Mouse (Mus musculus) C2C12 (cell line): ENCODE measurements around the gene Mettl23. TPM values are rescaled to one million over a fixed set of nuclear protein-coding genes. Genes with fewer than 3 reads are reported as not detected.

Experiments
- H3K27me3 ChIP-seq: one replicate; pipeline ENCODE4 v1.6.1; 2011; ENCODE audit not compliant: control insufficient read depth, insufficient read depth, insufficient read length
- H3K36me3 ChIP-seq: one replicate; pipeline ENCODE4 v1.6.1; 2011; ENCODE audit not compliant: control insufficient read depth, insufficient read depth
- H3K4me3 ChIP-seq: one replicate; pipeline ENCODE4 v1.5.1; 2011; ENCODE audit warnings: mild to moderate bottlenecking, control low read depth; ENCODE audit not compliant: poor library complexity, insufficient read depth, severe bottlenecking
- H3K79me2 ChIP-seq: one replicate; pipeline ENCODE4 v1.6.1; 2011; ENCODE audit not compliant: control insufficient read depth, insufficient read depth
- H3K79me3 ChIP-seq: one replicate; pipeline ENCODE4 v1.6.1; 2011; ENCODE audit warnings: low read depth, control low read depth
- H3ac ChIP-seq: one replicate; pipeline ENCODE3; 2011; ENCODE audit warnings: low read depth; ENCODE audit not compliant: control insufficient read depth, insufficient read length
- CEBPB ChIP-seq: IDR thresholded peaks from one replicate; pipeline ENCODE4 v1.6.1; 2011; ENCODE audit warnings: low read depth, mild to moderate bottlenecking, control low read depth, moderate library complexity
- CTCF ChIP-seq: IDR thresholded peaks from one replicate; pipeline ENCODE4 v1.5.1; 2011; ENCODE audit not compliant: control insufficient read depth, insufficient read depth, insufficient read length
- FOSL1 ChIP-seq: IDR thresholded peaks from one replicate; pipeline ENCODE4 v1.8.0; 2011; ENCODE audit warnings: mild to moderate bottlenecking, low read length; ENCODE audit not compliant: poor library complexity, insufficient read depth, severe bottlenecking
- MAX ChIP-seq: IDR thresholded peaks from one replicate; pipeline ENCODE4 v1.6.1; 2011; ENCODE audit warnings: mild to moderate bottlenecking, control low read depth
- MYOD1 ChIP-seq: IDR thresholded peaks from one replicate; pipeline ENCODE4 v1.6.1; 2011; ENCODE audit warnings: low read depth; ENCODE audit not compliant: control insufficient read depth, insufficient read length
- MYOG ChIP-seq: IDR thresholded peaks from one replicate; pipeline ENCODE4 v1.6.1; 2011; ENCODE audit not compliant: control insufficient read depth, insufficient read length; ENCODE audit errors: extremely low read depth
- USF1 ChIP-seq: IDR thresholded peaks from one replicate; pipeline ENCODE4 v1.6.1; 2011; ENCODE audit warnings: low read depth, mild to moderate bottlenecking, control low read depth, moderate library complexity
- polyA plus RNA-seq: library from polyadenylated mRNA; unstranded; fragments of >200 nt; fragmentation: generic; extraction: Trizol; gene quantifications from one replicate; pipeline ENCODE4 v1.2.1, GENCODE M21; 2012; ENCODE audit warnings: missing spikeins

Mettl23 gene
- polyA plus RNA-seq, 1 experiment, result 15.1 TPM

DNA sequence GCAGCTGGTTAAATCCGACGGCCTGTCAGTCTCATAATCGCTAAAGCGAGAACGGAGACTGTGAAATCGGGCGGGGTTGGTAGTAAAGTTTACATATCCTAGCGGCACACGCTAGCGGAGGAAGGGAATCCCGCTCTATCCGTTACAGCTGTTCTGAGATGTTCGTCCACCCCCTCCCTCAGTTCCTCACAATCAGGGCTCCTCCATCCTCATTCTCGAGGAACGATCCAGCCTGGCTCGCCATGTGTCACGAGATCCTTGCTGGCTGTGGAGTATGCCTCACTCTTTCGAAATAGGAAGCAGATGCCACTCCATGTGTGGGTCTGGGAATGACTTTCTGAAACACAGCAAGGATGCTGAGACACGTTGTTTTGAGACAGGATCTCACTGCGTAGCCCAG, 30.9 kb downstream of the Mettl23 start:
- TF ChIP-seq MAX (no peak), MYOG (no peak), MYOD1 (no peak), USF1 (no peak), CTCF (no peak), FOSL1 (no peak), CEBPB (no peak)
- H3K36me3 ChIP-seq, result peaks cover 17% of the 10 kb centered on the region
- no peak overlapping the region for H3K4me3 ChIP-seq
- H3K79me3 ChIP-seq, result no peaks in the 10 kb centered on the region
- H3K79me2 ChIP-seq, result no peaks in the 10 kb centered on the region
- no peak overlapping the region for H3ac ChIP-seq
- no peaks in the 10 kb centered on the region for H3K27me3 ChIP-seq

GRCm38 (mm10) chr11:116878454-116878853, 35.4 kb downstream of the Mettl23 start:
- peaks cover 13% of the 10 kb centered on the region for H3K36me3 ChIP-seq
- H3K79me3 ChIP-seq, result no peaks in the 10 kb centered on the region
- no peaks in the 10 kb centered on the region for H3K79me2 ChIP-seq
- H3K27me3 ChIP-seq, result no peaks in the 10 kb centered on the region
- TF ChIP-seq CTCF, result no peak
- no peak for TF ChIP-seq USF1
- no peak for TF ChIP-seq FOSL1
- TF ChIP-seq MYOG, result no peak
- TF ChIP-seq CEBPB, result no peak
- no peak for TF ChIP-seq MYOD1
- no peak for TF ChIP-seq MAX
- H3ac ChIP-seq, result no peak overlapping the region
- H3K4me3 ChIP-seq, result no peak overlapping the region

DNA sequence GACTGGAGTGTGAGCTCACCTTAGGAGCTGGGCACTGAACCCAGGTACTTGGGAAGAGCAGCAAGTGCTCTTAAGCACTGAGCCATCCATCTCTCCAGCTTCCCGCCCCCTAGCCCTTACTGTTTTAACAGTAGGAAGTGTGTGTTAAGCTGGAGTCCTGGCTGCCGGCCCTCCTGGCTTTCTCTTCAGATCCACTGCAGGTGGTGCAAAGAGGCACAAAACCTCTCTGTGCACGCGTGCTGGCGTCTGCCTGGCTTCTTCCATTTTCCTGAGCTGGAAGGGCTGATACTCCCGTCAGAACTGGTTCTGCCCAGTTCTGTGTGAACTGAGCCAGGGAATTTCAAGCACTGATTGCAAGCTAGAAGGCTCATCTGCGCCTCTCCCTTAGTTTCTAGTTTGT, 37.8 kb downstream of the Mettl23 start:
- H3K4me3 ChIP-seq, result no peak overlapping the region
- H3K79me2 ChIP-seq, result no peaks in the 10 kb centered on the region
- H3K79me3 ChIP-seq, result no peaks in the 10 kb centered on the region
- no peaks in the 10 kb centered on the region for H3K36me3 ChIP-seq
- H3ac ChIP-seq, result no peak overlapping the region
- H3K27me3 ChIP-seq, result no peaks in the 10 kb centered on the region
- TF ChIP-seq MYOD1 (no peak), MAX (no peak), USF1 (no peak), CTCF (no peak), CEBPB (no peak), FOSL1 (no peak), MYOG (no peak)

- Histone ChIP-seq H3ac (no peak overlapping the region), H3K79me3 (no peaks in the 10 kb centered on the region), H3K36me3 (no peaks in the 10 kb centered on the region), H3K79me2 (no peaks in the 10 kb centered on the region), H3K27me3 (no peaks in the 10 kb centered on the region), H3K4me3 (no peak overlapping the region)
- no peak for TF ChIP-seq USF1
- TF ChIP-seq MYOD1, result no peak
- no peak for TF ChIP-seq FOSL1
- TF ChIP-seq CTCF, result no peak
- no peak for TF ChIP-seq MYOG
- TF ChIP-seq MAX, result no peak
- no peak for TF ChIP-seq CEBPB
Observed at GRCm38 (mm10) chr11:116881440-116881839, 38.4 kb downstream of the Mettl23 start.

DNA sequence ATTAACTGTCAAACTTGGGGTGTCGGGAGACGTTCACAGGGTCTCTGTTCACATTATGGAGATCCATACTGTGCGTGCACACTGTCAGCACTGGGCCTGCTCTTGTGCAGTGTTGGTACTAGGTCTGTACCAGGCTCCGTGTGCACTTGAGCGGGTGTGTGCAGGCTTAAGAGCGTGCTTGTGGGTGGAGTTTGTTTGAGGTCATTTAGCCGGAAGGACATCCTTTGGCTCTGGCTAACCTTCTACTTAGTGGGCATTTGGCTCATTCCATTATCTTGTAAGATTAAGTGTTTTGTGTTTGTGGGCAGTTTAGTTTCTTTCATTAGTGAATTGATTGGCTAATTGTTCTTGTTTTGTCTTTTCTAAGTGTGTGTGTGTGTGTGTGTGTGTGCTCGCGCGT, 39.4 kb downstream of the Mettl23 start:
- Histone ChIP-seq H3K79me3 (no peaks in the 10 kb centered on the region), H3ac (no peak overlapping the region), H3K27me3 (peaks cover 2% of the 10 kb centered on the region), H3K4me3 (no peak overlapping the region), H3K79me2 (no peaks in the 10 kb centered on the region), H3K36me3 (no peaks in the 10 kb centered on the region)
- TF ChIP-seq MYOG, result no peak
- TF ChIP-seq FOSL1, result no peak
- no peak for TF ChIP-seq MYOD1

DNA sequence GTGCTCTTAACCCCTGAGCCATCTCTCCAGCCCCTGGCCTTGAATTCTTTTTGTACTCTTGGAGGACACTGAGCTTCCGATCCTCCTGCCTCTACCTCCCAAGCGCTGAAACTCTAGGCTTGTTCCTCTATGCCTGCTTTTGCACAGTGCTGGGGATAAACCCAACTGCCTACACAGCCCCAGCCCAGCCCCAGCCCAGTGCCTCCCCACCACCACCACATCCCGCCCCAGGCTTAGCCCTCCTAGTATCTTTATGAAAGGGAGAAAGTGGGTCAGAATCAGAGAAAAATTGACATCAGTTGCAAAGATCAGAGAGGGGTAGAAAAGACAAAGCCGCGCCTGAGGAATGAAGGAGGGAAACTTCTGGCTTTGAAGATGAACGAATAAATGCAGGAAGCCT, 41.0 kb downstream of the Mettl23 start:
- peaks cover 16% of the 10 kb centered on the region for H3K27me3 ChIP-seq
- H3ac ChIP-seq, result no peak overlapping the region
- no peaks in the 10 kb centered on the region for H3K79me3 ChIP-seq
- H3K36me3 ChIP-seq, result no peaks in the 10 kb centered on the region
- no peak overlapping the region for H3K4me3 ChIP-seq
- H3K79me2 ChIP-seq, result no peaks in the 10 kb centered on the region
- no peak for TF ChIP-seq USF1
- TF ChIP-seq FOSL1, result no peak
- TF ChIP-seq CEBPB, result no peak
- no peak for TF ChIP-seq MYOG
- TF ChIP-seq MAX, result no peak
- no peak for TF ChIP-seq MYOD1
- TF ChIP-seq CTCF, result no peak
